Mouse (Mus musculus) urinary bladder, adult 18-20 months (tissue): ENCODE results near the gene Rhd.
A peak's percentile ranks its signal among the peaks of the same experiment; 100 is the strongest.

Source experiments
- DNase-seq, 2 experiments: peaks; one replicate each; pipeline ENCODE4 v3.0.0; 2022; ENCODE audit warnings: low spot score in 2 of 2, mixed read lengths in 2 of 2

Rhd gene

GRCm38 (mm10) chr4:134930684-134931481 is 66.5 kb downstream of the Rhd start, which contains the start of gene Syf2:
Gene Syf2 (plus strand): TSS chr4:134930898.
- DNase-seq = peak; percentile 79 to 92

GRCm38 (mm10) chr4:134937240-134938176 is 73.2 kb downstream of the Rhd start:
- DNase-seq = no peak

- DNase-seq = no peak
Measured at GRCm38 (mm10) chr4:134939900-134940299, 75.6 kb downstream of the Rhd start.

GRCm38 (mm10) chr4:134943758-134944538 is 79.6 kb downstream of the Rhd start:
- no peak for DNase-seq
